2 mouse cellular contexts compared by ENCODE assay signal in the genomic region with DNA sequence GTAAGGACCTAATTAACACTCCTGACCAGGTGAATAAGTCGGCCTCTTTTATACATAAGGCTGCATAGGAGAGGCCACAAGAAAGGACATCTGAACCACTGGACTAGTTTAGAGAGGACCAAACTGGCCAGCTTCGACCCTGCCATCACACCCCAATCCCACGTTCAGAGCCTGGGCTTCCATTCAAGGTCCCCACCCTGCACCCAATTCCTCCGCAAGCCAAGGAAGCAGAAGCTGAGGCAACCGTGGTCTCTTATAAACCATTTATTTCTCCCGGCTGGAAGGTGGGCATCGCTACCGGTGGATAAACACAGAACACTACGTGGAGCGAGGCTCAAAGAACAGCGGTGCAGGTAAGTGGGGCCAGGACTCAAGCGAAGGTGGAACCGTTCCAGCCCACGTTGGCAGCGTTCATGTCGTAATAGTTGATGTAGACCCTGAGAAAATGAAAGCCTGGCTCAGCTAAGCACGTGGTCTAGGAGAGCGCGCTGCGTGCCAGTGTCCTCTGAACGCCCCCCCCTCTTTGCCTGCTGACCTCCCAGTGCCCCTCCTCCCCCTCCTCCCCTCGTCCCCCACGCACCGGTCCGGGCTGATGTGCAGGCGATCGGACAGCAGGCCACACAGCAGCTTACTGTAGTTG.
TF ChIP-seq lines count a peak whose summit lies in the region.

No protein-coding gene starts in this region.

TF ChIP-seq in CH12.LX, 34 proteins besides CTCF, POLR2A, EP300 and RAD21 (continued from another document):
- TF ChIP-seq NELFE (IDR thresholded peaks at IDR 0.05; ENCODE audit: low read depth, low read length) (peak; percentile 19; the same call in 1 of the 2 replicates), ZC3H11A (IDR thresholded peaks at IDR 0.05; ENCODE audit: low read depth, low read length) (no peak), SIN3A (IDR thresholded peaks at IDR 0.05; ENCODE audit: low read length) (no peak; the same call in 1 of the 2 replicates), MXI1 (IDR thresholded peaks at IDR 0.05; ENCODE audit: low read depth, low read length) (no peak; the same call in 1 of the 2 replicates), TCF12 (IDR thresholded peaks at IDR 0.05; ENCODE audit: low read depth, low read length) (no peak), UBTF (IDR thresholded peaks at IDR 0.05; ENCODE audit: low read depth, low read length) (no peak), MEF2A (IDR thresholded peaks at IDR 0.05; ENCODE audit: borderline replicate concordance, low read depth, low read length) (no peak), USF2 (conservative IDR thresholded peaks at IDR 0.05; ENCODE audit: low read depth, low read length) (no peak), ZNF384 (IDR thresholded peaks at IDR 0.05; ENCODE audit: low read depth, low read length) (no peak), MYC (IDR thresholded peaks at IDR 0.05; ENCODE audit: low read depth, low read length) (peak; percentile 74), CHD2 (IDR thresholded peaks at IDR 0.05; ENCODE audit: low read length) (0 out of 2 replicates have a peak, but pooled peaks have one; percentile 11), POLR2AphosphoS2 (IDR thresholded peaks at IDR 0.05; ENCODE audit: low read depth, low read length) (no peak), MAX (IDR thresholded peaks at IDR 0.05; ENCODE audit: low read length) (peak; percentile 69), E2F4 (IDR thresholded peaks at IDR 0.05; ENCODE audit: insufficient replicate concordance, low read depth, low read length) (no peak), JUN (IDR thresholded peaks at IDR 0.05; ENCODE audit: insufficient read depth, low read depth, low read length) (no peak), JUND (conservative IDR thresholded peaks at IDR 0.05; ENCODE audit: low read depth, low read length) (no peak), IRF4 (IDR thresholded peaks at IDR 0.05; ENCODE audit: low read depth, low read length) (no peak), HCFC1 (IDR thresholded peaks at IDR 0.05; ENCODE audit: low read depth, low read length) (no peak), MAFK (IDR thresholded peaks at IDR 0.05; ENCODE audit: insufficient replicate concordance, low read length) (no peak), NRF1 (IDR thresholded peaks at IDR 0.05; ENCODE audit: low read depth, low read length) (no peak), GABPA (IDR thresholded peaks at IDR 0.05; ENCODE audit: insufficient replicate concordance, low read depth, low read length) (no peak), USF1 (IDR thresholded peaks at IDR 0.05; ENCODE audit: low read depth, low read length) (no peak), BHLHE40 (IDR thresholded peaks at IDR 0.05; ENCODE audit: low read depth, low read length) (peak; percentile 55; the same call in 1 of the 2 replicates), ZKSCAN1 (IDR thresholded peaks at IDR 0.05; ENCODE audit: borderline replicate concordance, low read depth, low read length) (no peak), SMC3 (IDR thresholded peaks at IDR 0.05; ENCODE audit: low read depth, low read length) (no peak), TBP (conservative IDR thresholded peaks at IDR 0.05; ENCODE audit: low read depth, low read length) (no peak), ETS1 (conservative IDR thresholded peaks at IDR 0.05; ENCODE audit: low read depth, low read length) (no peak), KAT2A (IDR thresholded peaks at IDR 0.05; ENCODE audit: insufficient replicate concordance, low read length) (no peak), PAX5 (IDR thresholded peaks at IDR 0.05; ENCODE audit: low read length) (no peak), ELF1 (IDR thresholded peaks at IDR 0.05; ENCODE audit: low read depth, low read length) (no peak), CHD1 (IDR thresholded peaks at IDR 0.05; ENCODE audit: low read depth, low read length) (peak; percentile 43; the same call in 1 of the 2 replicates), MAZ (IDR thresholded peaks at IDR 0.05; ENCODE audit: low read depth, low read length) (no peak)
TF ChIP-seq in CH12.LX: peak in this region for 6.

TF ChIP-seq in myocyte, 11 proteins besides CTCF, POLR2A, EP300 and RAD21 (continued from another document):
- TF ChIP-seq MYOD1 (IDR thresholded peaks at IDR 0.05; ENCODE audit: control insufficient read depth in 1 of 3, insufficient read length in 2 of 3, low read depth in 2 of 3) (no peak), TCF3 (IDR thresholded peaks at IDR 0.05; ENCODE audit: insufficient read length, low read depth) (no peak), CEBPB (IDR thresholded peaks at IDR 0.05; ENCODE audit: insufficient read depth, poor library complexity, severe bottlenecking) (no peak), POLR2AphosphoS2 (IDR thresholded peaks at IDR 0.05; ENCODE audit: insufficient read length, low read depth) (no peak), TCF12 (IDR thresholded peaks at IDR 0.05; ENCODE audit: insufficient read depth, poor library complexity, severe bottlenecking) (no peak), SRF (IDR thresholded peaks at IDR 0.05; ENCODE audit: control insufficient read depth, insufficient read length, low read depth) (no peak), REST (IDR thresholded peaks at IDR 0.05; ENCODE audit: insufficient read depth, insufficient read length) (no peak), MYOG (IDR thresholded peaks at IDR 0.05; ENCODE audit: control insufficient read depth in 1 of 3, insufficient read depth in 1 of 3, insufficient read length in 2 of 3, low read depth in 2 of 3) (no peak), MAX (IDR thresholded peaks at IDR 0.05; ENCODE audit: low read depth) (no peak), E2F4 (IDR thresholded peaks at IDR 0.05; ENCODE audit: insufficient read depth) (no peak)
